Mouse (Mus musculus) MEL (cell line): Measurements from ENCODE around the gene Fbxl16. TPM values are rescaled to one million over a fixed set of nuclear protein-coding genes. Genes with fewer than 3 reads are reported as not detected.

Experiments
- DNase-seq: peaks from one replicate; pipeline ENCODE4 v3.0.0; 2011; ENCODE audit warnings: low read depth, low spot score
- H3K27ac ChIP-seq: 2 replicates; pipeline ENCODE4 v1.5.1; 2012; ENCODE audit warnings: low read depth, mild to moderate bottlenecking, control low read depth, low read length, moderate library complexity; ENCODE audit not compliant: control insufficient read depth
- H3K27me3 ChIP-seq, 2 experiments: fragments of 150-350 bp in 1 of 2; sonication (generic) in 1 of 2; 2 replicates each; pipeline ENCODE4 v1.6.1; 2012; ENCODE audit warnings: low read length in 2 of 2, mild to moderate bottlenecking in 2 of 2, improper control_type of control experiment in 1 of 2, moderate library complexity in 1 of 2; ENCODE audit not compliant: insufficient read depth in 2 of 2, control insufficient read depth in 1 of 2
- H3K36me3 ChIP-seq, 2 experiments: 2 replicates each; pipeline ENCODE4 v1.6.1; 2012 to 2014; ENCODE audit warnings: low read length in 2 of 2, improper control_type of control experiment in 1 of 2, inconsistent platforms in 1 of 2, mild to moderate bottlenecking in 1 of 2; ENCODE audit not compliant: insufficient read depth in 2 of 2, control insufficient read depth in 1 of 2
- H3K4me1 ChIP-seq, 2 experiments: fragments of 150-350 bp in 1 of 2; sonication (generic) in 1 of 2; 2 replicates each; pipeline ENCODE4 v1.6.1; 2012; ENCODE audit warnings: low read length in 2 of 2, improper control_type of control experiment in 1 of 2, mild to moderate bottlenecking in 1 of 2; ENCODE audit not compliant: insufficient read depth in 2 of 2, control insufficient read depth in 1 of 2
- H3K4me3 ChIP-seq, 2 experiments: fragments of 150-350 bp in 1 of 2; sonication (generic) in 1 of 2; 2 replicates each; pipeline ENCODE4 v1.5.1; 2012; ENCODE audit warnings: low read depth in 2 of 2, low read length in 2 of 2, mild to moderate bottlenecking in 2 of 2, moderate library complexity in 2 of 2, control low read depth in 1 of 2, improper control_type of control experiment in 1 of 2; ENCODE audit not compliant: control insufficient read depth in 1 of 2, insufficient read depth in 1 of 2
- H3K79me2 ChIP-seq: 2 replicates; pipeline ENCODE4 v1.6.1; 2012; ENCODE audit warnings: mild to moderate bottlenecking, low read length, moderate library complexity; ENCODE audit not compliant: control insufficient read depth, poor library complexity, insufficient read depth
- H3K9ac ChIP-seq: 2 replicates; pipeline ENCODE4 v1.6.1; 2012; ENCODE audit warnings: low read depth, mild to moderate bottlenecking, control low read depth, low read length, moderate library complexity; ENCODE audit not compliant: control insufficient read depth, poor library complexity, severe bottlenecking
- H3K9me3 ChIP-seq: fragments of 150-350 bp; sonication (generic); replicated peaks from 2 replicates; pipeline ENCODE4 v1.6.1; 2012; ENCODE audit warnings: mild to moderate bottlenecking, low read length, improper control_type of control experiment, moderate library complexity; ENCODE audit not compliant: insufficient read depth
- CHD1 ChIP-seq: IDR thresholded peaks from 2 replicates; pipeline ENCODE4 v1.6.1; 2012; ENCODE audit warnings: low read depth, mild to moderate bottlenecking, inconsistent platforms, low read length, improper control_type of control experiment
- E2F4 ChIP-seq: IDR thresholded peaks from 2 replicates; pipeline ENCODE4 v1.6.1; 2011; ENCODE audit warnings: low read depth, low read length, improper control_type of control experiment, borderline replicate concordance
- ELF1 ChIP-seq: IDR thresholded peaks from 2 replicates; pipeline ENCODE4 v1.6.1; 2014; ENCODE audit warnings: low read depth, mild to moderate bottlenecking, inconsistent platforms, low read length, improper control_type of control experiment, moderate library complexity
- ETS1 ChIP-seq: IDR thresholded peaks from 2 replicates; pipeline ENCODE4 v1.6.1; 2012; ENCODE audit warnings: low read depth, mild to moderate bottlenecking, inconsistent platforms, low read length, improper control_type of control experiment, moderate library complexity
- GATA1 ChIP-seq: IDR thresholded peaks from 2 replicates; pipeline ENCODE4 v1.6.1; 2011; ENCODE audit warnings: low read depth, low read length, improper control_type of control experiment
- HCFC1 ChIP-seq: IDR thresholded peaks from 2 replicates; pipeline ENCODE4 v1.6.1; 2012; ENCODE audit warnings: low read depth, mild to moderate bottlenecking, inconsistent platforms, low read length, improper control_type of control experiment, moderate library complexity
- JUND ChIP-seq: IDR thresholded peaks from 2 replicates; pipeline ENCODE4 v1.6.1; 2011; ENCODE audit warnings: low read depth, mild to moderate bottlenecking, improper control_type of control experiment, low read length
- MAFK ChIP-seq: IDR thresholded peaks from 2 replicates; pipeline ENCODE4 v1.6.1; 2011; ENCODE audit warnings: low read depth, mild to moderate bottlenecking, low read length, improper control_type of control experiment, borderline replicate concordance
- MYB ChIP-seq: IDR thresholded peaks from 2 replicates; pipeline ENCODE4 v1.6.1; 2011; ENCODE audit warnings: mild to moderate bottlenecking, low read depth, low read length, improper control_type of control experiment
- MYC ChIP-seq: IDR thresholded peaks from 2 replicates; pipeline ENCODE4 v1.6.1; 2011; ENCODE audit warnings: low read depth, mild to moderate bottlenecking, low read length, improper control_type of control experiment, moderate library complexity
- NELFE ChIP-seq: IDR thresholded peaks from 2 replicates; pipeline ENCODE4 v1.6.1; 2011; ENCODE audit warnings: low read depth, low read length, improper control_type of control experiment
- POLR2AphosphoS5 ChIP-seq: IDR thresholded peaks from 2 replicates; pipeline ENCODE4 v1.6.1; 2012; ENCODE audit warnings: low read depth, borderline replicate concordance, mild to moderate bottlenecking, inconsistent platforms, low read length, moderate library complexity, mixed read lengths
- RAD21 ChIP-seq: IDR thresholded peaks from 2 replicates; pipeline ENCODE4 v1.6.1; 2011; ENCODE audit warnings: mild to moderate bottlenecking, low read depth, low read length, improper control_type of control experiment
- RCOR1 ChIP-seq: IDR thresholded peaks from 2 replicates; pipeline ENCODE4 v1.6.1; 2012; ENCODE audit warnings: low read depth, mild to moderate bottlenecking, inconsistent platforms, low read length, improper control_type of control experiment
- SIN3A ChIP-seq: IDR thresholded peaks from 2 replicates; pipeline ENCODE4 v1.6.1; 2012; ENCODE audit warnings: low read length, improper control_type of control experiment, inconsistent platforms
- SMC3 ChIP-seq: IDR thresholded peaks from 2 replicates; pipeline ENCODE4 v1.6.1; 2011; ENCODE audit warnings: low read depth, low read length, improper control_type of control experiment
- UBTF ChIP-seq: IDR thresholded peaks from 2 replicates; pipeline ENCODE4 v1.6.1; 2012; ENCODE audit warnings: low read depth, mild to moderate bottlenecking, inconsistent platforms, low read length, improper control_type of control experiment, moderate library complexity, borderline replicate concordance; ENCODE audit not compliant: insufficient read depth
- USF2 ChIP-seq, 2 experiments: IDR thresholded peaks; 2 replicates each; pipeline ENCODE4 v1.6.1; 2011 to 2012; ENCODE audit warnings: improper control_type of control experiment in 2 of 2, low read length in 2 of 2, borderline replicate concordance in 1 of 2, inconsistent platforms in 1 of 2, low read depth in 1 of 2, mild to moderate bottlenecking in 1 of 2; ENCODE audit not compliant: insufficient read depth in 1 of 2
- ZC3H11A ChIP-seq: IDR thresholded peaks from 2 replicates; pipeline ENCODE4 v1.6.1; 2012; ENCODE audit warnings: low read depth, mild to moderate bottlenecking, inconsistent platforms, low read length, improper control_type of control experiment
- ZKSCAN1 ChIP-seq: IDR thresholded peaks from 2 replicates; pipeline ENCODE4 v1.6.1; 2012; ENCODE audit warnings: low read depth, mild to moderate bottlenecking, inconsistent platforms, low read length, improper control_type of control experiment, moderate library complexity
- ZMIZ1 ChIP-seq: IDR thresholded peaks from 2 replicates; pipeline ENCODE4 v1.6.1; 2012; ENCODE audit warnings: low read depth, mild to moderate bottlenecking, inconsistent platforms, low read length, improper control_type of control experiment, moderate library complexity
- polyA plus RNA-seq, 2 experiments: library from polyadenylated mRNA; stranded (reverse) in 1 of 2; unstranded in 1 of 2; fragments of >175 nt in 1 of 2; fragments of >200 nt in 1 of 2; gene quantifications; 2 replicates each; pipeline versions ENCODE4 v1.2.1 to v1.2.4; 2012; ENCODE audit warnings: low replicate concordance in 2 of 2, low read depth in 1 of 2; ENCODE audit not compliant: insufficient read length in 2 of 2, insufficient read depth in 1 of 2, missing spikeins in 1 of 2
- total RNA-seq: library from RNA; depleted of rRNA; stranded (reverse); fragments of 300-350 nt; gene quantifications from 2 replicates; pipeline ENCODE4 v1.2.3, GENCODE M21; 2012

Fbxl16 gene
- total and polyA plus RNA-seq, 3 experiments: 0.11 TPM; not detected in 2

- H3K27me3 ChIP-seq: peaks cover 12 to 14% of the 10 kb centered on the region in 2 experiments
Measured at GRCm38 (mm10) chr17:25762591-25762990, 46.3 kb upstream of the Fbxl16 start.

GRCm38 (mm10) chr17:25765886-25766285 is 43.0 kb upstream of the Fbxl16 start:
- Histone ChIP-seq H3K4me3 (no peak overlapping the region), H3K79me2 (no peaks in the 10 kb centered on the region), H3K9ac (no peak overlapping the region), H3K27me3 (peaks cover 14 to 17% of the 10 kb centered on the region in 2 experiments), H3K36me3 (no peaks in the 10 kb centered on the region), H3K27ac (no peak overlapping the region), H3K4me1 (no peaks in the 10 kb centered on the region; a peak in 2 of 4 replicates), H3K9me3 (no peaks in the 10 kb centered on the region)
- no peak for DNase-seq
- TF ChIP-seq POLR2AphosphoS5: no peak
- no peak for TF ChIP-seq ZC3H11A
- no peak for TF ChIP-seq CHD1
- TF ChIP-seq SIN3A: no peak
- no peak for TF ChIP-seq JUND
- no peak for TF ChIP-seq HCFC1
- no peak for TF ChIP-seq NELFE
- no peak for TF ChIP-seq GATA1
- no peak for TF ChIP-seq MAFK
- no peak for TF ChIP-seq ETS1
- no peak for TF ChIP-seq ZKSCAN1
- TF ChIP-seq SMC3: no peak
- TF ChIP-seq UBTF: no peak
- no peak for TF ChIP-seq ZMIZ1
- no peak for TF ChIP-seq RCOR1
- TF ChIP-seq MYB: no peak

More at GRCm38 (mm10) chr17:25762591-25762990, 46.3 kb upstream of the Fbxl16 start:
- H3K9ac ChIP-seq: no peak overlapping the region
- no peaks in the 10 kb centered on the region for H3K4me1 ChIP-seq
- no peaks in the 10 kb centered on the region for H3K79me2 ChIP-seq
- no peaks in the 10 kb centered on the region for H3K36me3 ChIP-seq
- no peaks in the 10 kb centered on the region for H3K9me3 ChIP-seq
- H3K4me3 ChIP-seq: no peak overlapping the region
- no peak overlapping the region for H3K27ac ChIP-seq
- TF ChIP-seq E2F4 (no peak), RAD21 (no peak), ELF1 (no peak), MYC (no peak), MYB (no peak), SIN3A (no peak), ZC3H11A (no peak), HCFC1 (no peak), GATA1 (no peak), USF2 (IDR thresholded peaks at IDR 0.05; ENCODE audit: borderline replicate concordance in 1 of 2, insufficient read depth in 1 of 2, low read depth in 1 of 2, low read length in 2 of 2) (no peak), SMC3 (no peak)
- DNase-seq: no peak
